Comparison of ENCODE assay signal across 8 mouse cellular contexts in the genomic region with DNA sequence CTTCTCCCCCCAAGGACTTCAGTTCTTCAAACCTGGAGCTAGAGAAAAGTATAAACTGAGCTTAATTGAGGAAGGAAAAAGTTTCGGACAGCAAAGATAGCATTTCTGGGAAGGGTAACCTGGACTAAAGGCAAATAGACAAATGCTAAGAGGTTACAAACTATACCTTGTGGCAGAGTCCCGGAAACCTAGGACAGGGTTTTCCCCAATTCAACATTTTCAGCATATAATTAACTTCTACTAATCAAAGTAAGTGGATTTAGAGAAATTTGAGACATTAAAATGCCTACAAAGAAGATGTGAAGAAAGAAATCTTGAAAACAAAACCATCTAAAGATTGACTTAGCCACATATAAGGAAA. TPM values are rescaled to one million over a fixed set of nuclear protein-coding genes. Genes with fewer than 3 reads are reported as not detected.
DNase-seq lines count a peak whose midpoint lies in the region; ATAC-seq and TF ChIP-seq lines count a peak whose summit lies in the region.

No protein-coding gene starts in this region.

- TF ChIP-seq POLR2A in embryonic fibroblast, embryonic 13.5 days (IDR thresholded peaks at IDR 0.05; ENCODE audit: low read depth, low read length), result no peak

- H3K9me3 ChIP-seq in lung, embryonic 16.5 days (ENCODE audit: control insufficient read depth, low read length), result peaks cover 2% of the 10 kb centered on the region; the same call in 1 of the 2 replicates
- no peaks in the 10 kb centered on the region for H3K9me3 ChIP-seq in limb, embryonic 10.5 days (replicated peaks)
- H3K9me3 ChIP-seq in neural tube, embryonic 15.5 days (replicated peaks), result 0 out of 2 replicates have a peak, but pooled peaks cover under 1% of the 10 kb centered on the region

- no peak for TF ChIP-seq CTCF in embryonic fibroblast, embryonic 13.5 days (IDR thresholded peaks at IDR 0.05; ENCODE audit: borderline replicate concordance, insufficient read depth, low read length)

- H3K36me3 ChIP-seq in lung, embryonic 16.5 days (ENCODE audit: control insufficient read depth, insufficient read depth, low read length), result 0 out of 2 replicates have a peak, but pooled peaks cover under 1% of the 10 kb centered on the region
- H3K36me3 ChIP-seq in limb, embryonic 10.5 days, result peaks cover 12% of the 10 kb centered on the region
- H3K36me3 ChIP-seq in neural tube, embryonic 15.5 days, result no peaks in the 10 kb centered on the region

- peak overlapping the region; percentile 74 for H3K4me2 ChIP-seq in lung, embryonic 16.5 days (ENCODE audit: low read depth, low read length)
- peak overlapping the region; percentile 88 for H3K4me2 ChIP-seq in neural tube, embryonic 15.5 days

- peak overlapping the region; percentile 97 for H3K9ac ChIP-seq in lung, embryonic 16.5 days (ENCODE audit: low read length)
- peak overlapping the region; percentile 34; the same call in 1 of the 2 replicates for H3K9ac ChIP-seq in neural tube, embryonic 15.5 days (replicated peaks)

- H3K27ac ChIP-seq in lung, embryonic 16.5 days (ENCODE audit: low read length), result peak overlapping the region; percentile 17; the same call in 1 of the 2 replicates
- H3K27ac ChIP-seq in embryonic fibroblast, embryonic 13.5 days (ENCODE audit: insufficient read depth, low read length), result no peak overlapping the region
- H3K27ac ChIP-seq in limb, embryonic 10.5 days, result peak overlapping the region; percentile 98
- H3K27ac ChIP-seq in neural tube, embryonic 15.5 days (replicated peaks), result peak overlapping the region; percentile 24; the same call in 1 of the 2 replicates

- peaks cover 11% of the 10 kb centered on the region for H3K4me1 ChIP-seq in lung, embryonic 16.5 days (replicated peaks; ENCODE audit: control insufficient read depth, insufficient read depth, low read length)
- H3K4me1 ChIP-seq in embryonic fibroblast, embryonic 13.5 days (ENCODE audit: control insufficient read depth, insufficient read depth, low read length), result peaks cover 3% of the 10 kb centered on the region; the same call in 1 of the 2 replicates
- peaks cover 16% of the 10 kb centered on the region for H3K4me1 ChIP-seq in limb, embryonic 10.5 days
- H3K4me1 ChIP-seq in neural tube, embryonic 15.5 days, result peaks cover 21% of the 10 kb centered on the region

- DNase-seq in lung, postnatal 36 days, result no peak
- DNase-seq in limb, embryonic 10.5 days (ENCODE audit: low spot score), result no peak
- DNase-seq in Muller cell, postnatal 12 days (ENCODE audit: inconsistent ontology term), result no peak
- no peak for DNase-seq in urinary bladder, postnatal 36 days (ENCODE audit: low spot score in 2 of 2)
- no peak for DNase-seq in ovary, postnatal 36 days (ENCODE audit: low spot score)

- ATAC-seq in lung, embryonic 16.5 days (ENCODE audit: low read depth), result no peak
- ATAC-seq in neural tube, embryonic 15.5 days (ENCODE audit: low FRiP score), result peak; percentile 37; the same call in 1 of the 2 replicates

- WGBS in lung, embryonic 16.5 days, result 80% methylated on average over 2 of the region's 2 CpGs
- WGBS in limb, embryonic 10.5 days, result 83% methylated on average over 2 of the region's 2 CpGs
- 89% methylated on average over 2 of the region's 2 CpGs for WGBS in neural tube, embryonic 15.5 days

- no peaks in the 10 kb centered on the region for H3K27me3 ChIP-seq in lung, embryonic 16.5 days (ENCODE audit: control insufficient read depth, insufficient read depth, low read depth, low read length)
- H3K27me3 ChIP-seq in limb, embryonic 10.5 days (ENCODE audit: low read depth, poor library complexity, severe bottlenecking), result no peaks in the 10 kb centered on the region
- no peaks in the 10 kb centered on the region for H3K27me3 ChIP-seq in neural tube, embryonic 15.5 days (replicated peaks)

- peak overlapping the region; percentile 99 for H3K4me3 ChIP-seq in lung, embryonic 16.5 days (ENCODE audit: low read length)
- H3K4me3 ChIP-seq in embryonic fibroblast, embryonic 13.5 days (ENCODE audit: insufficient read depth, low read length), result peak overlapping the region; percentile 99
- H3K4me3 ChIP-seq in limb, embryonic 10.5 days, result peak overlapping the region; percentile 96
- H3K4me3 ChIP-seq in neural tube, embryonic 15.5 days (replicated peaks), result peak overlapping the region; percentile 95

RNA-seq across cellular contexts. Expression of a gene that starts 0.4 kb away (rescaled TPM):
- 44.8 and 46.2 TPM in 2 replicates for polyA plus RNA-seq in lung, embryonic 16.5 days (2015; fragmentation: Nextera tagmentation; extraction: Ambion mirVana)
- 66.2 TPM in 2 replicates for polyA plus RNA-seq in embryonic fibroblast, embryonic 13.5 days (2011; ENCODE audit: insufficient read length, low read depth, missing spikeins)
- polyA plus RNA-seq in limb, embryonic 10.5 days (2016; fragmentation: Nextera tagmentation; extraction: Ambion mirVana), result 83.4 and 89.4 TPM in 2 replicates
- 34.2 and 40.5 TPM in 2 replicates for polyA plus RNA-seq in neural tube, embryonic 15.5 days (2015; fragmentation: Nextera tagmentation; extraction: Ambion mirVana)
